Mouse (Mus musculus): ENCODE data around the gene Cryga. TPM values are rescaled to one million over a fixed set of nuclear protein-coding genes. Genes with fewer than 3 reads are reported as not detected.

Cryga gene
- polyA plus RNA-seq (2015; fragmentation: Nextera tagmentation; extraction: Ambion mirVana): not detected in 2 replicates

- no peaks in the 10 kb centered on the region for H3K4me1 ChIP-seq (replicated peaks)
- H3K9me3 ChIP-seq: no peaks in the 10 kb centered on the region
- H3K4me3 ChIP-seq: no peak within 1 kb of the TSS
- no peak within 1 kb of the TSS for H3K4me2 ChIP-seq
- H3K9ac ChIP-seq: no peak within 1 kb of the TSS
- no peak within 1 kb of the TSS for H3K27ac ChIP-seq (replicated peaks)
- H3K36me3 ChIP-seq: no peaks in the 10 kb centered on the region
- H3K27me3 ChIP-seq: no peaks in the 10 kb centered on the region
- WGBS: 83% methylated on average over 11 of the region's 11 CpGs
- no peak for ATAC-seq (ENCODE audit: low read depth)
Measured at GRCm38 (mm10) chr1:65103273-65103672, at the start of gene Cryga. TSS of gene Cryga (minus strand) at chr1:65103373.

DNA sequence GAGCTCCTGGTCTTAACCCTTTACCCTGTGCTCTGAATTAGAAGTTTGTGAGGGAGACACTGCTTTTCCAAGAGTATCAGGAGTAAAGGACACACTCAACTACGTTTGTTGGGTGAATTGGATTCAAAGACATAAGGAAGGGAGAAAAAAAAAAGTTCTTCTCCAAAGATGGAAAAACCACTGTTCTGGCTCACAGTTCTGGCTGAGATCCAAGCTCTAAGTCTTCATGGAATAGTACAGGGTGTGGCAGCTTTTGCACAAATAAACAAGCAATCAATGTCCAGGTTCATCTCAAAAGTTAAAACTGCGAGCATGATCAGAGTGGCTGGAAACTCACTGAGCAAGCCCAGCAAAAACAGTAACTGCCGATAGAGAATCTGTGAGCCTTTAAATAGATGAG lies 44.8 kb upstream of the Cryga start:
- H3K9me3 ChIP-seq: no peaks in the 10 kb centered on the region

DNA sequence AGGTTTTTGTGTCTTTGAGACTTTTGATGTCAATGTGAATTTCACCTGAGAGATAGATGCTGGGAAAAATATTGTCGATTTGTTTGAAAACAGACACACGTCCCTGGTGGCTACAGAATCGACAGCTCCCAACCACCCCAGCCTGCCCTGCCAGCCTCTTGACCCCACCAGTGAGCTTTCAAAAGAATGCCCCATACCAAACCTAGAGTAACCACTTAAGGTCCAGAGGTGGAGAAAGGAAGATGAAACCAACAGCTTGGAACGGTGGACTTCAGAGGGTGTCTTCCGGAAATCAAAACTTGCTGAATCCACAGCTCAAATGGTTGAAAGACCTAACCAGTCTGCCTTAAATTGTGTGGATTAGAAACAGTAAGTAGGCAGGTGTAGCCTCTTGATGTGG lies 44.2 kb upstream of the Cryga start:
- no peak overlapping the region for H3K4me3 ChIP-seq
- H3K27ac ChIP-seq (replicated peaks): no peak overlapping the region
- H3K4me1 ChIP-seq (replicated peaks): no peaks in the 10 kb centered on the region
- 95% methylated on average over 5 of the region's 5 CpGs for WGBS
- H3K9me3 ChIP-seq: no peaks in the 10 kb centered on the region
- H3K9ac ChIP-seq: no peak overlapping the region
- no peak overlapping the region for H3K4me2 ChIP-seq
- H3K27me3 ChIP-seq: no peaks in the 10 kb centered on the region
- H3K36me3 ChIP-seq: no peaks in the 10 kb centered on the region
- no peak for ATAC-seq (ENCODE audit: low read depth)

More for the DNA sequence above, 44.8 kb upstream of the Cryga start:
- H3K4me1 ChIP-seq (replicated peaks): no peaks in the 10 kb centered on the region
- no peak overlapping the region for H3K27ac ChIP-seq (replicated peaks)
- H3K27me3 ChIP-seq: no peaks in the 10 kb centered on the region
- no peak overlapping the region for H3K4me3 ChIP-seq
- H3K36me3 ChIP-seq: no peaks in the 10 kb centered on the region
- 78% methylated on average over 3 of the region's 3 CpGs for WGBS
- no peak overlapping the region for H3K9ac ChIP-seq
- H3K4me2 ChIP-seq: no peak overlapping the region
- no peak for ATAC-seq (ENCODE audit: low read depth)

DNA sequence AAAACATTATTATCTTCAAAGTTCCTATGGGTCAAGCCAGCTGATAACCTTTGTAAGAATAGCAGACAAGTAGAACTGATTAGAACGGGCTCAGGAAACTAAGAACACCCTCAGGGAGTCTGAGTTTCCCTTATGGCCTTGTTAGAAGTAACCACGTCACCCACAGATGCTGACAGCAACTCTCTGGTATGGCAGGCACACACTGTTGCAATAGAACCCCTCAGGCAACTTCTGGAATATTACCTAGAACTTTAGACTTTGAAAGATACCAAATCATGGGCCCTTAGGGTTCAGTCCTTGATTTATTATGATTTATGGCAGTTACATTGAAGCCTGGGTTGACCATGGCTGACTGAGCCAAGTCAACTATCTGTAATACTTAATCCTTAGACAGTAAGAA lies 43.4 kb upstream of the Cryga start:
- Histone ChIP-seq H3K9ac (no peak overlapping the region), H3K27ac (replicated peaks) (no peak overlapping the region), H3K4me1 (replicated peaks) (no peaks in the 10 kb centered on the region), H3K36me3 (no peaks in the 10 kb centered on the region), H3K4me3 (no peak overlapping the region), H3K4me2 (no peak overlapping the region), H3K9me3 (no peaks in the 10 kb centered on the region; the same call in 1 of the 2 replicates), H3K27me3 (no peaks in the 10 kb centered on the region)
- WGBS: 68% methylated on average over 2 of the region's 2 CpGs
- no peak for ATAC-seq (ENCODE audit: low read depth)

DNA sequence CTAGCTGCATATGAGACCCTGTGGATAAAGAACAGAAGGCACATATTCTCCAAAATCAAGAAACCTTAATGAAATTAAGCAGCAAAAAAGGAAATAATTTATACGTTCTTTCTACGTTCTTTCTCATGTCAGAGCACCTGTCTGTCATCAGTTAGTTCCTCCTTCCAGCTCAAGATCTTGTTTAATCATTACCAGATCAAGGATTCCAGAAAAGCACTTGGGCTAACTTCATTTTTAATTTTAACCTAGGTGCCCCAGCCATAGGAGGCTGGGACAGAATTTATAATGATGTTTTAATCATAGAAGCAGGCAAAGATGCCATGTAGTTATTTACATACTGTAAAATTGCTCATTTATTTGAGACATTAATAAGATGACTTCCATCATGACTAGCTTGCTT lies 41.6 kb upstream of the Cryga start:
- no peak overlapping the region for H3K4me2 ChIP-seq
- no peaks in the 10 kb centered on the region for H3K27me3 ChIP-seq
- H3K4me3 ChIP-seq: no peak overlapping the region
- no peaks in the 10 kb centered on the region for H3K4me1 ChIP-seq (replicated peaks)
- no peak overlapping the region for H3K9ac ChIP-seq
- H3K9me3 ChIP-seq: no peaks in the 10 kb centered on the region; the same call in 1 of the 2 replicates
- no peak for ATAC-seq (ENCODE audit: low read depth)
- H3K27ac ChIP-seq (replicated peaks): no peak overlapping the region
- no peaks in the 10 kb centered on the region for H3K36me3 ChIP-seq
- 92% methylated on average over 2 of the region's 2 CpGs for WGBS

DNA sequence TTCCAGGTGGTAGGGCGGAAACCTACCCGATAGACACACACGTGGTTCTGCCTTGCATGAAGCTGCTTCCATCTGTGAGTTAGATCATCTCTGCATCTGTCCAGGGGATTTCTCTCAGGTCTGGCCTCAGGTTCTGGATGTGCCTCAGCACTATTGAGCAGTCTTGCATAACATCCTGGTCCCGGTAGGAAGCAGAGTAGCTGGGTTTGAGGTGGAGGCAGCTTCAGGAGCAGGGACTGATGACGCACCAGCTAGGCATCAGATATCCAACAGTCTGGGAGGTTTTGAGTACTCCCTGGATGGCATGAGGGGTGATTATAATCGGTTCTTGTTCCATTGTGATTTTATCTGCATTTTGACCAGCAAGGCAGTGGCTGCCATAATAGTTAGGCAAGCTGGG lies 34.4 kb upstream of the Cryga start:
- Histone ChIP-seq H3K27me3 (no peaks in the 10 kb centered on the region), H3K9me3 (no peaks in the 10 kb centered on the region; the same call in 1 of the 2 replicates), H3K36me3 (no peaks in the 10 kb centered on the region), H3K27ac (replicated peaks) (no peak overlapping the region), H3K4me3 (no peak overlapping the region), H3K4me1 (replicated peaks) (no peaks in the 10 kb centered on the region), H3K9ac (no peak overlapping the region), H3K4me2 (no peak overlapping the region)
- WGBS: 87% methylated on average over 6 of the region's 6 CpGs
- no peak for ATAC-seq (ENCODE audit: low read depth)

- Histone ChIP-seq H3K4me2 (no peak overlapping the region), H3K4me1 (replicated peaks) (no peaks in the 10 kb centered on the region), H3K27me3 (no peaks in the 10 kb centered on the region), H3K27ac (replicated peaks) (no peak overlapping the region), H3K9me3 (no peaks in the 10 kb centered on the region), H3K9ac (no peak overlapping the region), H3K4me3 (no peak overlapping the region), H3K36me3 (no peaks in the 10 kb centered on the region)
- WGBS: 92% methylated on average over 1 of the region's 1 CpGs
- no peak for ATAC-seq (ENCODE audit: low read depth)
Measured at GRCm38 (mm10) chr1:65132833-65133232, 29.7 kb upstream of the Cryga start.

GRCm38 (mm10) chr1:65131671-65132070 lies 28.5 kb upstream of the Cryga start:
- Histone ChIP-seq H3K4me2 (no peak overlapping the region), H3K9ac (no peak overlapping the region), H3K27ac (replicated peaks) (no peak overlapping the region), H3K4me3 (no peak overlapping the region), H3K4me1 (replicated peaks) (no peaks in the 10 kb centered on the region), H3K27me3 (no peaks in the 10 kb centered on the region), H3K36me3 (no peaks in the 10 kb centered on the region), H3K9me3 (no peaks in the 10 kb centered on the region)
- 92% methylated on average over 1 of the region's 1 CpGs for whole genome bisulfite sequencing
- no peak for ATAC-seq (ENCODE audit: low read depth)

DNA sequence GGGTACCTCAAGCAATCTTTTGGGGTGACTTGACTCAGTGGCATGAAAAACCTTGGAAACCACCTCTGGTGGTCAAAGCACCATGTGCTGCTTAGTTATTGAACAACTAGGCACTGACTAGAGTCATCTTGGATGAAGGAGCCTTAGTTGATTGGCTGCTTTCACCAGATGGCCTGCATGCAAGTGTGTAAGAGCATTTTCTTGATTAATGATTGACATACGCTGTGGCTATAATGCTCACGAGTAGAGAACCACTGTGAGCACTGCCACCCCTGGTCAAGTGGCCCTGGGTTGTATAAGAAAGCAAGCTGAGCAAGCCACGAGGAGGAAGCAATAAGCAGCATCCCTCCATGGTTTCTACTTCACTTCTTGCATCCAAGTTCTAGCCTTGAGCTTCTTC lies 27.1 kb upstream of the Cryga start:
- 80% methylated on average over 3 of the region's 3 CpGs for WGBS
- Histone ChIP-seq H3K27ac (replicated peaks) (no peak overlapping the region), H3K4me1 (replicated peaks) (no peaks in the 10 kb centered on the region), H3K9ac (no peak overlapping the region), H3K4me3 (no peak overlapping the region), H3K27me3 (no peaks in the 10 kb centered on the region), H3K9me3 (no peaks in the 10 kb centered on the region), H3K4me2 (no peak overlapping the region), H3K36me3 (no peaks in the 10 kb centered on the region)
- ATAC-seq (ENCODE audit: low read depth): no peak

DNA sequence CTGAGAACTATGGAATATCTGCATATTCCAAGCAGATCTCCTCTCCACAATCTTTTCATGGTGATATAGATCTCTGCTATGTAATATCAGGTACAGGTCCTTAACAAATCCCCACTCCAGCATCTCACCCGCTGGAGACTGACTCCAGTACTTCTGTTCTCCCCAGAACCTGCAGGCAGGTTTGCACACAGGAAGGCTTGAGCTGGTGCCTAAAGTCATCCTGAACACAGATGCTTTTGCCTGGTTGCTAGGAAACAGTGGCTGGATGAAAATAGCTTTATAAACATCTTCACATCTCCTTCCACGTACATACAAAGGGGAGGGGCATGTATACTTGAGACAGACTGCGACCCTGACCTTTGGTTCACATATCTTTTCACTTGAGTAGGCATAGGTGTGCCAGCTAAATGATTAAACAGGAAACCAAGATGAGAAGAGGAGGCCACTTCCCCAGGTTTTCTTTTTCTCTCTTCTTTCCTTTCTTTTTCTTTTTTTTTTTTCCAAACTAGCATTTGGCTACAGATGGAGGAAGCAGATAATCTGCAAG lies 26.5 kb upstream of the Cryga start:
- Histone ChIP-seq H3K4me2 (no peak overlapping the region), H3K27me3 (no peaks in the 10 kb centered on the region), H3K27ac (replicated peaks) (no peak overlapping the region), H3K9me3 (no peaks in the 10 kb centered on the region), H3K4me1 (replicated peaks) (no peaks in the 10 kb centered on the region), H3K4me3 (no peak overlapping the region), H3K36me3 (no peaks in the 10 kb centered on the region), H3K9ac (no peak overlapping the region)
- ATAC-seq (ENCODE audit: low read depth): no peak
- 73% methylated on average over 3 of the region's 3 CpGs for WGBS

DNA sequence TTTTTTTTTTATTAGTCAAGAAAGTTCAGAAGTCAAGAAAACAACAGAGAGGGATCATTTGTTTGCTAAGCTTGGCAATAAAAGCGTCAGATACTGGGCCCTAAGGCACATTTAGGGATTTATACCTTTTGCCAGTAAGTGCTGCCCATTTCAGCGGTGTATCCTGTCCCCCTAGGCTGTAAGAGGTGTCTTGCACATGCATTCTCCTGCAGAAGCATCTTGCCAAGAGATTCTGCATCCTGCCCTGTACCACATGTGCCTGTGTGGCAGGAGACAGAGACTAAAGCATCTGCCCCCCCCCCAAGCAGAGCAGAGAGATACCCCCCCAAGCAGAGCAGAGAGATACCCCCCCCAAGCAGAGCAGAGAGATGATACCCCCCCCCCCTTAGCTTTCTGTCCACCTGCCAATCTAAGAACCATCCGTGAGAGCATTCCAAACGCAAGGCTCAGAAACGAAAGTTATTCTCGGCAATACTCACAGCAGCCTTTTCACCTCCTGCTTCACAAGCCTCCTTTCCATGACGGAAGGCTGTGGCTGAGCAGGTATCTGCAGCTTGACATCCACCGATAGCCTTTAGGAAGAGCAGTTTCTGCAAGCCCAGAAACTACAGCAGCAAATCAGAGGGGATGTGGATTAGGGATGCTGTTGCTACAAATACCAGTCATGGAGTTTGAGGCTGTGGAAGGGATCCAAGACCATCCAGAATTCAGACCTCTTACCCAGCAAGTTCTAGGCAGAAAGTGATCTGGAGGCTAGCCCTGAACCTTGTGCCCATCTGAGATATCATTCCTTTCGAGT lies 19.6 kb upstream of the Cryga start, which contains the start of gene D630023F18Rik:
TSS of gene D630023F18Rik (minus strand) at position 641 of the 799 bp plus-strand sequence.
- H3K27me3 ChIP-seq: no peaks in the 10 kb centered on the region
- 31% methylated on average over 9 of the region's 9 CpGs for WGBS
- H3K4me1 ChIP-seq (replicated peaks): 0 out of 2 replicates have a peak, but pooled peaks cover 2% of the 10 kb centered on the region
- no peak for ATAC-seq (ENCODE audit: low read depth)
- peak within 1 kb of the TSS; percentile 21 for H3K4me3 ChIP-seq
- peak within 1 kb of the TSS; percentile 50 for H3K4me2 ChIP-seq
- H3K9ac ChIP-seq: peak within 1 kb of the TSS; percentile 48; the same call in 1 of the 2 replicates
- no peak within 1 kb of the TSS for H3K27ac ChIP-seq (replicated peaks)
- H3K36me3 ChIP-seq: no peaks in the 10 kb centered on the region
- no peaks in the 10 kb centered on the region for H3K9me3 ChIP-seq

DNA sequence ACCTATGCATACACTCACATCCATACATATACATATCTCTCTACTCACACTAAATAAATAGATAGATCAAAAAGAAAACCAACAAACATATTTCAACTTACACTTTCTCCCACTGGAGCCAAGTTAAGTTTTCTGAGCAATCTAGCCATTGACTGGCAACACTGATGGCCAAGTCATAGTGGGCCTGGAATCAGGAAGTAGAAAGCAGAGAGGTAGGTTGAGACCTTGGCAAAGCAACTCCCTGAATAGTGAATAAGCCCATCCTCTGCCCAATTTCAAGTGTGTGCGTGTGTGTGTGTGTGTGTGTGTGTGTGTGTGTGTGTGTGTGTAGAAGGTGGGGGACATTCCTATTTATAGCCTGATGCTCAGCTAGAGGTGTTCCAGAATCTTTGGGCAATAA lies 16.3 kb upstream of the Cryga start, which contains the start of gene Gm28845:
TSS of gene Gm28845 (minus strand) at position 121 of the 400 bp plus-strand sequence.
- H3K4me1 ChIP-seq (replicated peaks): 0 out of 2 replicates have a peak, but pooled peaks cover 2% of the 10 kb centered on the region
- WGBS: 92% methylated on average over 1 of the region's 1 CpGs
- no peak within 1 kb of the TSS for H3K9ac ChIP-seq
- H3K4me2 ChIP-seq: no peak within 1 kb of the TSS
- H3K27me3 ChIP-seq: no peaks in the 10 kb centered on the region
- no peaks in the 10 kb centered on the region for H3K9me3 ChIP-seq
- H3K4me3 ChIP-seq: no peak within 1 kb of the TSS
- no peak for ATAC-seq (ENCODE audit: low read depth)
- no peak within 1 kb of the TSS for H3K27ac ChIP-seq (replicated peaks)
- H3K36me3 ChIP-seq: no peaks in the 10 kb centered on the region
